Mouse (Mus musculus) hindbrain, embryonic 11.5 days (tissue): ENCODE measurements around the gene Gm525. TPM values are rescaled to one million over a fixed set of nuclear protein-coding genes. Genes with fewer than 3 reads are reported as not detected.
"Not testable (repeated sequence)": the region's sequence is repeated elsewhere in the genome, so short reads cannot be mapped to it uniquely, and the experiment has no call there.

Experiments used
- ATAC-seq: fragments of 200-750 bp; cut with Nextera tagmentation; 2 replicates; pipeline ENCODE4 v1.8.0; 2017; ENCODE audit warnings: mild to moderate bottlenecking, moderate TSS enrichment, moderate library complexity; ENCODE audit not compliant: low FRiP score
- DNase-seq: peaks from one replicate; pipeline ENCODE4 v3.0.0-alpha.2; 2015; ENCODE audit warnings: low spot score
- H3K27ac ChIP-seq: fragments of 300-500 bp; sonication (generic); 2 replicates; pipeline ENCODE4 v1.5.1; 2014; ENCODE audit warnings: mild to moderate bottlenecking, low read depth, low read length
- H3K27me3 ChIP-seq: fragments of 300-500 bp; sonication (generic); 2 replicates; pipeline ENCODE4 v1.6.1; 2014; ENCODE audit warnings: mild to moderate bottlenecking, low read length, moderate library complexity, mixed read lengths; ENCODE audit not compliant: control insufficient read depth, insufficient read depth
- H3K36me3 ChIP-seq: fragments of 300-500 bp; sonication (generic); 2 replicates; pipeline ENCODE4 v1.6.1; 2014; ENCODE audit warnings: mild to moderate bottlenecking, low read length, moderate library complexity, mixed read lengths; ENCODE audit not compliant: control insufficient read depth, insufficient read depth
- H3K4me1 ChIP-seq: fragments of 300-500 bp; sonication (generic); replicated peaks from 2 replicates; pipeline ENCODE4 v1.6.1; 2014; ENCODE audit warnings: low read length, mixed read lengths; ENCODE audit not compliant: control insufficient read depth, insufficient read depth
- H3K4me2 ChIP-seq: fragments of 300-500 bp; sonication (generic); replicated peaks from 2 replicates; pipeline ENCODE4 v1.6.1; 2014; ENCODE audit warnings: mild to moderate bottlenecking, low read depth, low read length
- H3K4me3 ChIP-seq: fragments of 300-500 bp; sonication (generic); 2 replicates; pipeline ENCODE4 v1.5.1; 2014; ENCODE audit warnings: low read depth, low read length
- H3K9ac ChIP-seq: fragments of 300-500 bp; sonication (generic); 2 replicates; pipeline ENCODE4 v1.6.1; 2014; ENCODE audit warnings: low read depth, low read length
- H3K9me3 ChIP-seq: fragments of 300-500 bp; sonication (generic); 2 replicates; pipeline ENCODE4 v1.6.1; 2016; ENCODE audit warnings: low read length; ENCODE audit not compliant: control insufficient read depth
- WGBS: fragments of 180-500 bp; shearing (Covaris S2); extraction: QIAGEN DNeasy Blood & Tissue Kit; methylation state at CpG from one replicate; pipeline ENCODE4 v1.1.7; 2014; 5-methylcytosine and 5-hydroxymethylcytosine counted together
- polyA plus RNA-seq: library from polyadenylated mRNA; unstranded; fragments of >200 nt; fragmentation: Nextera tagmentation; extraction: Ambion mirVana; gene quantifications from 2 replicates; pipeline ENCODE4 v1.2.1, GENCODE M21; 2014

Gm525 gene
- polyA plus RNA-seq, 1 experiment from 2014 or later = not detected

DNA sequence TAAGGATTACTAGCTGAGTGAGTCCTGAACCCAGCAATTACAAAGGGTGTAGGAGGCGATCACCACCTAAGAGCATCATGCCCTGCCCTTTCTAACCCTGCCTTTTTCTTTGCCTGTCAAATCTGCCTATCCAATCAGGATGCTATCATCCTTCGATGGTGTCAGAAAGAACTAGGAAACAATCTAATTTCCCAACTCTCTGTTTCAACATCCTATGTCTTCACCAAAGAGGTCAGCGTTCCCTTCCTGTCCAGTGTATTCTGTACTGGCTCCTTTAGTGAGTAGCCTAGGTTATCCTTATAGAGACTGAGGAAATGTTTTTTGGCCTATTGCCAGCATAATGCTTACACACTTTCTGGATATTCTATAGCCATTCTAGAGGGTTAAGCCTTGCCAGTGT, 38.1 kb upstream of the Gm525 start:
- 81% methylated on average over 3 of the region's 3 CpGs for WGBS
- no peaks in the 10 kb centered on the region for H3K4me1 ChIP-seq

DNA sequence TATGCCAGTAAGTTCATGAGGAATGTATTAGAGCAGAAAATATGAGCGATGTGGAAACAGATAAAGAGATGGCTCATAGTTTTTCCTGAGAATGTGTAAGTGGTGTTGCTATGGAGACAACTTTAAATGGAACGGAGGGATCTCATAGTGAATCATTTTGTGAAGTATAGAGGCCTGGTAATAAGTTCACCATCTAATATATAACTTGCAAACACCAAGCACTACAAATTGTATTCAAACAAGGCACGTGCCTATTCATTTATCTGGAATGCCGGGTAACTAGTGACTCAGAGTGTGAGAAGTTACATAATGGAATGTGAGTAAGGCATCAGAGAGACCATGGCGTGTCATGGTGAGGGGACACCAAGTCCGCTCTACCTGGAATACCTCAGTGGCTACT, 35.1 kb upstream of the Gm525 start:
- Histone ChIP-seq H3K9ac (no peak overlapping the region), H3K4me2 (no peak overlapping the region), H3K27ac (no peak overlapping the region), H3K9me3 (no peaks in the 10 kb centered on the region), H3K4me3 (no peak overlapping the region), H3K4me1 (no peaks in the 10 kb centered on the region), H3K27me3 (no peaks in the 10 kb centered on the region), H3K36me3 (no peaks in the 10 kb centered on the region; the same call in 1 of the 2 replicates)
- DNase-seq (no peak), ATAC-seq (no peak)
- 95% methylated on average over 6 of the region's 6 CpGs for WGBS

More for the DNA sequence above, 38.1 kb upstream of the Gm525 start:
- no peak overlapping the region for H3K4me3 ChIP-seq
- no peaks in the 10 kb centered on the region; the same call in 1 of the 2 replicates for H3K36me3 ChIP-seq
- H3K9me3 ChIP-seq = no peaks in the 10 kb centered on the region
- no peak overlapping the region for H3K4me2 ChIP-seq
- DNase-seq (no peak), ATAC-seq (no peak)
- no peak overlapping the region for H3K9ac ChIP-seq
- H3K27ac ChIP-seq = no peak overlapping the region
- no peaks in the 10 kb centered on the region for H3K27me3 ChIP-seq

DNA sequence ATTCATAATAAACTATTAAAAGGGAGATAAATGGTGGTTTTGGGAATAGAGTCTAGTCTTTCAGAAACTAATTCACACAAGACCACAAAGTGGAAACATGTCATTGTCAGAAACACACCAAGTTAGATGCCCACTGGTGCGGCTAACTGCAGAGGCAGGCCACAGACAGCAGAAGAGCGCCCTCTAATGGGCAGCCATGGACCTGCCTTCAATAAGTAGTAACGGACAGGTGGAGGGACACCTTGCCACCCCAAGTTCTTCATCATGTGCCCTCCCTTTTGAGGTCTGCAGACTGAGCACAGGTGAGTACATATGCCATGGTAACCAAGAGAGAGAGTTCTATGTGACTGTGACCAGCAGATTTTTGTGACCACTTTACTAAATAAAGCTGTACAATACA, 34.3 kb upstream of the Gm525 start:
- no peak overlapping the region for H3K9ac ChIP-seq
- no peaks in the 10 kb centered on the region for H3K4me1 ChIP-seq
- 52% methylated on average over 3 of the region's 3 CpGs for WGBS
- H3K27me3 ChIP-seq = no peaks in the 10 kb centered on the region
- H3K9me3 ChIP-seq = no peaks in the 10 kb centered on the region
- ATAC-seq (no peak), DNase-seq (peak; percentile 62)
- no peak overlapping the region for H3K4me3 ChIP-seq
- peaks cover 1% of the 10 kb centered on the region for H3K36me3 ChIP-seq
- H3K27ac ChIP-seq = no peak overlapping the region
- H3K4me2 ChIP-seq = no peak overlapping the region

DNA sequence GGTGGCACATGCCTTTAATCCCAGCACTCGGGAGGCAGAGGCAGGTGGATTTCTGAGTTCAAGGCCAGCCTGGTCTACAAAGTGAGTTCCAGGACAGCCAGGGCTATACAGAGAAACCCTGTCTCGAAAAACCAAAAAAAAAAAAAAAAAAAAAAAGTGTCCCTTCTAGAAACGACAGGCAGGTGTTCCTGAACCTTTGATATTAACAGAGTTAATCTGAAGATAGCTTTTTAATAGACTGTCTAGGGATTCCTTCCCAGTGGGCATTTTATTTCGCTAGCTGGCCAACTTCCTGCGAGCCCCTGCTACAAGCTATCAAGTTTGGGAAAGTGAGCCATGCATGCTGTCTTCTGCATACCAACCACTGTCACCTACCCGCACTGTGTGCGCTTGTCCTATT, 32.6 kb upstream of the Gm525 start:
- H3K9ac ChIP-seq, H3K4me3 ChIP-seq, H3K27me3 ChIP-seq, H3K4me1 ChIP-seq, ATAC-seq, H3K36me3 ChIP-seq, H3K9me3 ChIP-seq, DNase-seq, H3K4me2 ChIP-seq, H3K27ac ChIP-seq: not testable (repeated sequence)
- 92% methylated on average over 6 of the region's 7 CpGs for WGBS

DNA sequence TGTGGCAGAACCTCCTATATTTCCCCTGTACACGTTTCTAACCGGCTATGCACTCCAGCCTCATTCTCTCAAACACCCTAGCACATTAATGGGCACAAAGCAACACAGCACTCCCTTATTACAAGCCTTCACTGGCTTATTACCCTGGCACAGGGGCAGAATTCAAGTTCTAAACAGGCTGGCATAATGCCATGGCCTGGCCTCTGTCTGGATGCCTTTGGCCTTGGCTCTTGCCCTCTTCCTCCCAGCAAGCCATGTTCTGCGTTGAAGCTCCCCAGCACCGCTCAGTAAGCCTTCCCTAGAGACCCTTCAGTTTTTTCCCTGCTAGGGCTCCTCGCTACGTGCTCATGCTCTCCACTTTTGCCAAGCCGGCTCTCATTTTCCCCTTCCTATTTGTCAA, 30.6 kb upstream of the Gm525 start:
- Histone ChIP-seq H3K27ac (no peak overlapping the region), H3K4me3 (no peak overlapping the region), H3K27me3 (no peaks in the 10 kb centered on the region), H3K9me3 (no peaks in the 10 kb centered on the region), H3K36me3 (peaks cover 10% of the 10 kb centered on the region), H3K9ac (no peak overlapping the region), H3K4me1 (no peaks in the 10 kb centered on the region), H3K4me2 (no peak overlapping the region)
- 94% methylated on average over 7 of the region's 7 CpGs for WGBS
- DNase-seq = no peak
- ATAC-seq = no peak

DNA sequence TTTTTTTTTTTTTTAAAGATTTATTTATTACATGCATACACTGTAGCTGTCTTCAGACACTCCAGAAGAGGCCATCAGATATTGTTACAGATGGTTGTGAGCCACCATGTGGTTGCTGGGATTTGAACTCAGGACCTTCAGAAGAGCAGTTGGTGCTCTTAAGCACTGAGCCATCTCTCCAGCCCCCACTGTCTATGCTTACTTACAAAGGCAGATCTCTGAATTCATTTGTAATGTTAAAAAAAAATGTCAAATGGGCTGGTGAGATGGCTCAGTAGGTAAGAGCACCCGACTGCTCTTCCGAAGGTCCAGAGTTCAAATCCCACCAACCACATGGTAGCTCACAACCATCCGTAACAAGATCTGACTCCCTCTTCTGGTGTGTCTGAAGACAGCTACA, 28.1 kb upstream of the Gm525 start:
- H3K36me3 ChIP-seq = peaks cover 10% of the 10 kb centered on the region
- not testable (repeated sequence) for H3K27ac ChIP-seq, H3K27me3 ChIP-seq, H3K4me1 ChIP-seq, H3K4me3 ChIP-seq, H3K4me2 ChIP-seq, ATAC-seq, H3K9ac ChIP-seq, H3K9me3 ChIP-seq, DNase-seq
- WGBS = 92% methylated on average over 3 of the region's 3 CpGs

DNA sequence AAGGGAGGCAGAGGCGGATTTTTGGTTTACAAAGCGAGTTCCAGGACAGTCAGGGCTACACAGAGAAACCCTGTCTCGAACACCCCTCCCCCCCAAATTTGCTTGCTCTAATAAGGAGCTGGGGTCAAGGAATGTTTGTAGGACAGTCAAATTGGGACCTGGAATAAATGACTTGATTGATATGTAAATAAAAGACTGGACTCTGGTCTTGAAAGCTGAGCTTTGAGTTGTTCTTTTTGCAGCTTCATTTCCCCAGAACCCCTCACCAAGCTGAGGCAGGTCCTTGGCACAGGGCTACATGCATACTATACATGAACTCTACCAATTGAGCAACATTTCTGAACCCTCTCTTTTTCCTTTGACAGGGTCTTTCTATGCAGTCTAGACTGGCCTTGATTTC, 27.6 kb upstream of the Gm525 start:
- no peak for ATAC-seq
- 91% methylated on average over 3 of the region's 3 CpGs for WGBS
- Histone ChIP-seq H3K4me2 (no peak overlapping the region), H3K4me3 (no peak overlapping the region), H3K36me3 (peaks cover 10% of the 10 kb centered on the region), H3K9me3 (no peaks in the 10 kb centered on the region), H3K27ac (no peak overlapping the region), H3K27me3 (no peaks in the 10 kb centered on the region), H3K9ac (no peak overlapping the region), H3K4me1 (no peaks in the 10 kb centered on the region)
- no peak for DNase-seq

DNA sequence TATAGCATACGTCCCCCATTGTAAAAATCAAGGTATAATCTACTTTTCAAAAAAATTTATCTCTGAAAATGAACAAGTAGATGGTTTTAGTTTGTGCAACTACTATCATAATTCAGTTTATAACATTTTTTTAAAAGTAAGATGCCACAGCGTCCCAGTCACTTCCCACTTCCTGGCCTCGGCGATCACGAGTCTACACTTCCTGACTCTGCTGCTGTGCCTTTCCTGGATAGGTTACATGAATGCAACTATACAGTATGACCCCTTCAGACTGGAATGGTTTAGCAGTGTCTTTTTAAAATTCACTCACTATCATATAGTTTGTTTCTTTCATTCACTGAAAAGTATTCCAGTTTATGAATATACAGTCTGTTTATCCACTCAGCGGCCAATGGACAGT, 21.9 kb upstream of the Gm525 start:
- Histone ChIP-seq H3K4me3 (no peak overlapping the region), H3K4me1 (no peaks in the 10 kb centered on the region), H3K27ac (no peak overlapping the region), H3K36me3 (peaks cover 3% of the 10 kb centered on the region; the same call in 1 of the 2 replicates), H3K9me3 (no peaks in the 10 kb centered on the region), H3K9ac (no peak overlapping the region), H3K4me2 (no peak overlapping the region), H3K27me3 (no peaks in the 10 kb centered on the region)
- ATAC-seq (no peak), DNase-seq (no peak)
- WGBS = 87% methylated on average over 6 of the region's 6 CpGs

DNA sequence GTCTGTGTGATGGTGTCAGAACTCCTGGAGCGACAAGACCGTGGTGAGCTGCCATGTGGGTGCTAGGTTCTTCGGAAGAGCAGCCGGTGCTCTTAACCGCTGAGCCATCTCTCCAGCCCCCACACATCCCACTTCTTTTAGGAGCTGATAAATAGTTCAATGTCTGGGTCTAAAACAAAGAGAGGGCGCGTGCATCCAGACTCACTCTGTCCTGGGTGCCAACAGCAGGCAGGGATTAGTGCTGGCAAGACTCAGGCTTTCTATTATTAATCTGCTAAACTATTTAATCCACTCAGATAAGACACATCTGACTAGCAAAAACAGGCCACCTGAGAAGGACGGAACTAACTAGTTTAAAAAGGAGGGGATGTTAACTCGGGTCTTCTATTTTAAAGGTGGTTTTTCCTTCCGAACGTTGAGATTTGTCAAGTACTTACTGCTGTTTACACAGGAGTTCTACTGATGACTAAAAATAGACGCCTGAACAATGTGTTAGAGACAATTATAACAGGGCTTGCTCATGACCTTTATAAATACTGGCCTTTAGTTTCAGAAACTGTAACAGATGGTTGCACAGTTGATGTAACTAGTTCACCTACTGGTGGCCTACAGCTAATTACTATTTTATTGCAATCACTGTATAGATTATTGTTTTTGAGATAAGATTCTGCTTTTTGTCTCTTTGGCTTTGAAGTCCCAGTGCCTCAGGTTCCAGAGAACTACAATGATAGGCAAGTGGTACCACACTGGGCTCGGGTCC, 17.5 kb upstream of the Gm525 start:
- Histone ChIP-seq H3K9me3 (no peaks in the 10 kb centered on the region), H3K9ac (no peak overlapping the region), H3K4me2 (no peak overlapping the region), H3K27me3 (no peaks in the 10 kb centered on the region), H3K4me1 (peaks cover 4% of the 10 kb centered on the region; the same call in 1 of the 2 replicates), H3K4me3 (no peak overlapping the region), H3K27ac (no peak overlapping the region), H3K36me3 (no peaks in the 10 kb centered on the region)
- 90% methylated on average over 13 of the region's 13 CpGs for WGBS
- DNase-seq (no peak), ATAC-seq (no peak)
